Mouse (Mus musculus) hindbrain, embryonic 10.5 days (tissue): ENCODE results near the gene Capn5. TPM values are rescaled to one million over a fixed set of nuclear protein-coding genes. Genes with fewer than 3 reads are reported as not detected.

Experiments used
- DNase-seq: peaks from one replicate; pipeline ENCODE4 v3.0.0-alpha.2; 2017; ENCODE audit warnings: low spot score
- H3K27ac ChIP-seq: fragments of 300-500 bp; sonication (generic); 2 replicates; pipeline ENCODE4 v1.5.1; 2016; ENCODE audit warnings: mild to moderate bottlenecking, moderate library complexity
- H3K27me3 ChIP-seq: fragments of 300-500 bp; sonication (generic); 2 replicates; pipeline ENCODE4 v1.6.1; 2016; ENCODE audit warnings: mild to moderate bottlenecking; ENCODE audit not compliant: poor library complexity, insufficient read depth, severe bottlenecking
- H3K36me3 ChIP-seq: fragments of 300-500 bp; sonication (generic); 2 replicates; pipeline ENCODE4 v1.6.1; 2016; ENCODE audit warnings: mild to moderate bottlenecking, moderate library complexity
- H3K4me1 ChIP-seq: fragments of 300-500 bp; sonication (generic); replicated peaks from 2 replicates; pipeline ENCODE4 v1.6.1; 2016; ENCODE audit warnings: mild to moderate bottlenecking
- H3K4me3 ChIP-seq: fragments of 300-500 bp; sonication (generic); 2 replicates; pipeline ENCODE4 v1.5.1; 2016; ENCODE audit warnings: mild to moderate bottlenecking, moderate library complexity
- H3K9me3 ChIP-seq: fragments of 300-500 bp; sonication (generic); 2 replicates; pipeline ENCODE4 v1.6.1; 2016; ENCODE audit warnings: mild to moderate bottlenecking, moderate library complexity
- WGBS: fragments of 180-500 bp; shearing (Covaris S2); methylation state at CpG from one replicate; pipeline ENCODE4 v1.1.7; 2016; 5-methylcytosine and 5-hydroxymethylcytosine counted together
- polyA plus RNA-seq: library from polyadenylated mRNA; unstranded; fragments of >200 nt; fragmentation: Nextera tagmentation; extraction: Ambion mirVana; gene quantifications from 2 replicates; pipeline ENCODE4 v1.2.1, GENCODE M21; 2016

Gene Capn5
- polyA plus RNA-seq = 5.6 and 9.9 TPM in 2 replicates

- DNase-seq = peak; percentile 83
- Histone ChIP-seq H3K36me3 (no peaks in the 10 kb centered on the region), H3K27me3 (peaks cover 48% of the 10 kb centered on the region), H3K27ac (peak within 1 kb of the TSS; percentile 76), H3K9me3 (no peaks in the 10 kb centered on the region), H3K4me1 (peaks cover 43% of the 10 kb centered on the region), H3K4me3 (peak within 1 kb of the TSS; percentile 81)
- WGBS = 1% methylated on average over 44 of the region's 44 CpGs
Observed at GRCm38 (mm10) chr7:98177929-98178559, at the start of gene Capn5. Gene Capn5, minus strand, starts transcription at chr7:98178274.

GRCm38 (mm10) chr7:98223796-98224195 is 45.7 kb upstream of the Capn5 start:
- no peaks in the 10 kb centered on the region for H3K9me3 ChIP-seq
- no peaks in the 10 kb centered on the region for H3K27me3 ChIP-seq
- DNase-seq = no peak
- H3K36me3 ChIP-seq = 0 out of 2 replicates have a peak, but pooled peaks cover 4% of the 10 kb centered on the region
- H3K4me1 ChIP-seq = no peaks in the 10 kb centered on the region
- H3K4me3 ChIP-seq = no peak overlapping the region
- no peak overlapping the region for H3K27ac ChIP-seq
- WGBS = 91% methylated on average over 4 of the region's 4 CpGs

GRCm38 (mm10) chr7:98216713-98217112 is 38.6 kb upstream of the Capn5 start:
- no peak overlapping the region for H3K27ac ChIP-seq
- no peak for DNase-seq
- no peaks in the 10 kb centered on the region for H3K9me3 ChIP-seq
- no peaks in the 10 kb centered on the region for H3K27me3 ChIP-seq
- no peaks in the 10 kb centered on the region for H3K4me1 ChIP-seq
- no peak overlapping the region for H3K4me3 ChIP-seq
- 0 out of 2 replicates have a peak, but pooled peaks cover 1% of the 10 kb centered on the region for H3K36me3 ChIP-seq

GRCm38 (mm10) chr7:98202946-98203345 is 24.9 kb upstream of the Capn5 start:
- H3K36me3 ChIP-seq = no peaks in the 10 kb centered on the region
- no peaks in the 10 kb centered on the region for H3K9me3 ChIP-seq
- no peak for DNase-seq
- 79% methylated on average over 4 of the region's 4 CpGs for WGBS
- H3K27me3 ChIP-seq = no peaks in the 10 kb centered on the region
- H3K4me1 ChIP-seq = no peaks in the 10 kb centered on the region
- H3K27ac ChIP-seq = no peak overlapping the region
- H3K4me3 ChIP-seq = no peak overlapping the region

GRCm38 (mm10) chr7:98201493-98202028 is 23.5 kb upstream of the Capn5 start:
- H3K4me3 ChIP-seq = no peak overlapping the region
- H3K27ac ChIP-seq = no peak overlapping the region
- WGBS = 78% methylated on average over 5 of the region's 5 CpGs
- H3K4me1 ChIP-seq = no peaks in the 10 kb centered on the region
- no peak for DNase-seq
- H3K9me3 ChIP-seq = no peaks in the 10 kb centered on the region
- peaks cover 7% of the 10 kb centered on the region for H3K27me3 ChIP-seq
- no peaks in the 10 kb centered on the region for H3K36me3 ChIP-seq

GRCm38 (mm10) chr7:98200396-98200795 is 22.3 kb upstream of the Capn5 start:
- 95% methylated on average over 3 of the region's 3 CpGs for whole genome bisulfite sequencing
- Histone ChIP-seq H3K4me3 (no peak overlapping the region), H3K27me3 (peaks cover 18% of the 10 kb centered on the region), H3K27ac (no peak overlapping the region), H3K9me3 (no peaks in the 10 kb centered on the region), H3K36me3 (no peaks in the 10 kb centered on the region), H3K4me1 (no peaks in the 10 kb centered on the region)
- DNase-seq = no peak

- Histone ChIP-seq H3K4me3 (no peak within 1 kb of the TSS), H3K27ac (no peak within 1 kb of the TSS), H3K27me3 (peaks cover 28% of the 10 kb centered on the region), H3K9me3 (no peaks in the 10 kb centered on the region), H3K4me1 (peaks cover 2% of the 10 kb centered on the region), H3K36me3 (no peaks in the 10 kb centered on the region)
- no peak for DNase-seq
- WGBS = 93% methylated on average over 4 of the region's 4 CpGs
Observed at GRCm38 (mm10) chr7:98199381-98199780, 21.3 kb upstream of the Capn5 start, which contains the start of gene B3gnt6. Gene B3gnt6, minus strand, starts transcription at chr7:98199481.

GRCm38 (mm10) chr7:98195151-98195801 is 17.2 kb upstream of the Capn5 start:
- peaks cover 17% of the 10 kb centered on the region for H3K4me1 ChIP-seq
- H3K27me3 ChIP-seq = peaks cover 66% of the 10 kb centered on the region
- no peak overlapping the region for H3K4me3 ChIP-seq
- no peak for DNase-seq
- H3K9me3 ChIP-seq = no peaks in the 10 kb centered on the region
- WGBS = 44% methylated on average over 10 of the region's 10 CpGs
- H3K27ac ChIP-seq = no peak overlapping the region
- H3K36me3 ChIP-seq = no peaks in the 10 kb centered on the region

- peak; percentile 47 for DNase-seq
- no peak overlapping the region for H3K27ac ChIP-seq
- no peaks in the 10 kb centered on the region for H3K9me3 ChIP-seq
- no peaks in the 10 kb centered on the region for H3K36me3 ChIP-seq
- 3% methylated on average over 61 of the region's 61 CpGs for WGBS
- H3K4me3 ChIP-seq = peak overlapping the region; percentile 53
- peaks cover 76% of the 10 kb centered on the region for H3K27me3 ChIP-seq
- peaks cover 24% of the 10 kb centered on the region for H3K4me1 ChIP-seq
Observed at GRCm38 (mm10) chr7:98194026-98194792, 16.1 kb upstream of the Capn5 start.

GRCm38 (mm10) chr7:98193515-98194025 is 15.5 kb upstream of the Capn5 start:
- no peaks in the 10 kb centered on the region for H3K9me3 ChIP-seq
- H3K4me3 ChIP-seq = peak overlapping the region; percentile 53
- 0 out of 2 replicates have a peak overlapping the region, but pooled peaks have one; percentile 23 for H3K27ac ChIP-seq
- DNase-seq = peak; percentile 47
- peaks cover 24% of the 10 kb centered on the region for H3K4me1 ChIP-seq
- no peaks in the 10 kb centered on the region for H3K36me3 ChIP-seq
- H3K27me3 ChIP-seq = peaks cover 83% of the 10 kb centered on the region
- 6% methylated on average over 36 of the region's 36 CpGs for WGBS

GRCm38 (mm10) chr7:98191571-98192250 is 13.6 kb upstream of the Capn5 start:
- 58% methylated on average over 17 of the region's 17 CpGs for WGBS
- H3K4me3 ChIP-seq = no peak overlapping the region
- H3K36me3 ChIP-seq = no peaks in the 10 kb centered on the region
- peaks cover 32% of the 10 kb centered on the region for H3K4me1 ChIP-seq
- no peaks in the 10 kb centered on the region for H3K9me3 ChIP-seq
- H3K27ac ChIP-seq = no peak overlapping the region
- no peak for DNase-seq
- peaks cover 85% of the 10 kb centered on the region for H3K27me3 ChIP-seq

- no peak for DNase-seq
- Histone ChIP-seq H3K4me1 (peaks cover 43% of the 10 kb centered on the region), H3K9me3 (no peaks in the 10 kb centered on the region), H3K4me3 (no peak overlapping the region), H3K27ac (no peak overlapping the region), H3K36me3 (no peaks in the 10 kb centered on the region), H3K27me3 (peaks cover 74% of the 10 kb centered on the region)
- 84% methylated on average over 1 of the region's 1 CpGs for WGBS
Observed at GRCm38 (mm10) chr7:98190578-98190977, 12.5 kb upstream of the Capn5 start.
